Mouse (Mus musculus) left cerebral cortex, adult 8-10 months (tissue): ENCODE measurements around the gene Dock9. TPM values are rescaled to one million over a fixed set of nuclear protein-coding genes. Genes with fewer than 3 reads are reported as not detected.

Source experiments
- DNase-seq, 2 experiments: peaks; one replicate each; pipeline ENCODE4 v3.0.0; 2022; ENCODE audit warnings: low spot score in 2 of 2
- total RNA-seq, 4 experiments: library from RNA; stranded (reverse); gene quantifications; 2 replicates each; pipeline ENCODE4 v1.2.4; 2022

Dock9 gene
- 10 to 100 TPM; 80.7 to 83.1 (median 81.8) TPM for total RNA-seq

- peak; percentile 76 to 77 for DNase-seq
Measured at GRCm38 (mm10) chr14:121797457-121798410, at the start of gene Dock9. TSS of gene Dock9 (minus strand) at chr14:121797837.

- DNase-seq, result no peak
Measured at GRCm38 (mm10) chr14:121844486-121844885, 46.8 kb upstream of the Dock9 start.

GRCm38 (mm10) chr14:121840217-121840616 lies 42.6 kb upstream of the Dock9 start:
- no peak for DNase-seq

- DNase-seq, result no peak
Measured at GRCm38 (mm10) chr14:121838161-121838560, 40.5 kb upstream of the Dock9 start.

- DNase-seq, result no peak
Measured at GRCm38 (mm10) chr14:121833001-121833520, 35.4 kb upstream of the Dock9 start.

- no peak for DNase-seq
Measured at GRCm38 (mm10) chr14:121829816-121830442, 32.3 kb upstream of the Dock9 start.

- DNase-seq, result no peak
Measured at GRCm38 (mm10) chr14:121827091-121827490, 29.5 kb upstream of the Dock9 start.

- peak in 1 of 2 experiments; percentile 29 for DNase-seq
Measured at GRCm38 (mm10) chr14:121825521-121826445, 28.1 kb upstream of the Dock9 start.

GRCm38 (mm10) chr14:121824322-121825103 lies 26.9 kb upstream of the Dock9 start:
- DNase-seq, result no peak

- no peak for DNase-seq
Measured at GRCm38 (mm10) chr14:121822997-121823396, 25.4 kb upstream of the Dock9 start.

- no peak for DNase-seq
Measured at GRCm38 (mm10) chr14:121822506-121822905, 24.9 kb upstream of the Dock9 start.

- DNase-seq, result no peak
Measured at GRCm38 (mm10) chr14:121806791-121807190, 9.2 kb upstream of the Dock9 start.

- DNase-seq, result no peak
Measured at GRCm38 (mm10) chr14:121806316-121806715, 8.7 kb upstream of the Dock9 start.

GRCm38 (mm10) chr14:121804461-121804860 lies 6.8 kb upstream of the Dock9 start:
- no peak for DNase-seq

- DNase-seq, result no peak
Measured at GRCm38 (mm10) chr14:121800962-121801361, 3.3 kb upstream of the Dock9 start.

GRCm38 (mm10) chr14:121799112-121799511 lies 1.5 kb upstream of the Dock9 start:
- DNase-seq, result no peak

- DNase-seq, result peak; percentile 79 to 94
Measured at GRCm38 (mm10) chr14:121798411-121798799, 768 bp upstream of the Dock9 start.

- DNase-seq, result peak; percentile 18 to 26
Measured at GRCm38 (mm10) chr14:121796571-121797456, 823 bp downstream of the Dock9 start.

- DNase-seq, result no peak
Measured at GRCm38 (mm10) chr14:121795536-121795935, 2.1 kb downstream of the Dock9 start.
